In the genomic region with DNA sequence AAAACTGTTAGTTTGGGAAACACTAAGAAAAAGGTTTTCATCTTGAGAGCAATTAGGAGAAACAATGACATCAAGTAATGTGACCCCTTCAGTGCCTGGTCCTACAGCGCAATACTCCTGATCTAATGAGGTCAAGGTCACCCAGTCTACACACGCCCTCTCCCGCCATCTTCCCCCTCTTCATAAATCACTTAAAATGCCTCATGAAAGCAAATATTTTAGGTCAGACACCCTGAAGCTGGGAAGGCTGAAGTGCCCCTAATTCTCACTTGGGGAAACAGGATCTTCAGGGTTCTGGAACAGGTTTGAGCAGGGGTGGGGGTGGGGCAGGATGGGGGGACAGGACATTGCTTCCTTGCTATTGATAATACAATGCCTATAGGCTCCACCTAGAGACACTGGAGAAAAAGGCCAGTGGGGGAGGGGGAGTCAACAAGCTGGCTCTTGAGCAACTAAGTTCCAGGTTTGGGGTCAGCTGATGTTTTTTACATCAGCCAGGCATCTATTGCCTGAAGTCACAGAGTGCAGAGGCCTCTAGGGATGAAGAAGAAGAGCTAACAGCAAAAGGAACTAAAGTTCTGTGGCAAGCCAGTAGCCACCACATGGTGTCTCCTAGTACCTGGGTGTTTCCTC, we compare ENCODE assay signal across 27 mouse cellular contexts.
DNase-seq lines count a peak whose midpoint lies in the region; ATAC-seq and TF ChIP-seq lines count a peak whose summit lies in the region.
"Had no signal": no experiment of that assay in that cellular context is flagged by ENCODE, and none has a peak within 500 bp of the region (broad histone marks: within the 10 kb centered on the region; RNA-seq: fewer than 3 reads in every experiment).

No protein-coding gene starts in this region.

- H3K9me3 ChIP-seq in liver, postnatal 0 days (ENCODE audit: low read length) = no peaks in the 10 kb centered on the region
- no peaks in the 10 kb centered on the region for H3K9me3 ChIP-seq in liver, embryonic 12.5 days (replicated peaks)
- H3K9me3 ChIP-seq in ES-Bruce4 (replicated peaks; ENCODE audit: control insufficient read depth, insufficient read depth, low read length, poor library complexity, severe bottlenecking) = no peaks in the 10 kb centered on the region
- H3K9me3 ChIP-seq: embryonic facial prominence, embryonic 12.5 days; forebrain, embryonic 15.5 days; G1E; hindbrain, embryonic 15.5 days; limb, embryonic 12.5 days; lung, embryonic 15.5 days; midbrain, embryonic 12.5 days had no signal

- no peaks in the 10 kb centered on the region for H3K36me3 ChIP-seq in liver, postnatal 0 days (replicated peaks; ENCODE audit: insufficient read depth, low read length)
- no peaks in the 10 kb centered on the region for H3K36me3 ChIP-seq in liver, embryonic 12.5 days
- no peaks in the 10 kb centered on the region for H3K36me3 ChIP-seq in ES-Bruce4 (ENCODE audit: control insufficient read depth, insufficient read depth, low read length, poor library complexity, severe bottlenecking)
- H3K36me3 ChIP-seq: embryonic facial prominence, embryonic 12.5 days; forebrain, embryonic 15.5 days; G1E; hindbrain, embryonic 15.5 days; limb, embryonic 12.5 days; lung, embryonic 15.5 days; midbrain, embryonic 12.5 days had no signal

- peak; percentile 8; the same call in 1 of the 2 replicates for TF ChIP-seq CTCF in liver, postnatal 0 days (IDR thresholded peaks at IDR 0.05; ENCODE audit: low read depth)
- no peak for TF ChIP-seq CTCF in ES-Bruce4 (IDR thresholded peaks at IDR 0.05; ENCODE audit: low read depth, low read length)

- no peak overlapping the region for H3K9ac ChIP-seq in liver, postnatal 0 days (replicated peaks)
- H3K9ac ChIP-seq in liver, embryonic 12.5 days = no peak overlapping the region
- H3K9ac ChIP-seq in ES-Bruce4 (ENCODE audit: low read depth, poor library complexity, severe bottlenecking) = peak overlapping the region; percentile 55
- H3K9ac ChIP-seq: embryonic facial prominence, embryonic 12.5 days; forebrain, embryonic 15.5 days; hindbrain, embryonic 15.5 days; limb, embryonic 12.5 days; liver, embryonic 14.5 days; lung, embryonic 15.5 days; midbrain, embryonic 12.5 days had no signal

- DNase-seq in liver, postnatal 0 days = peak; percentile 61
- DNase-seq in MN1 (ENCODE audit: low spot score) = peak; percentile 35
- peak; percentile 53 for DNase-seq in forelimb bud, embryonic 11.5 days (ENCODE audit: low read depth, low spot score)
- no peak for DNase-seq in gastrocnemius, postnatal 10 days
- DNase-seq: adrenal gland, postnatal 25 days; cerebellum, adult 8-10 months; cerebellum, postnatal 36 days; gastrocnemius, adult 2 months; kidney, adult 2 months; kidney, postnatal 10 days; right cerebral cortex, postnatal 14 days; spleen, adult 18-20 months; thymus, postnatal 14 days had no signal

- 65% methylated on average over 3 of the region's 3 CpGs for WGBS in liver, postnatal 0 days (ENCODE audit: insufficient replicate concordance)
- WGBS in liver, embryonic 12.5 days (ENCODE audit: insufficient replicate concordance) = 62% methylated on average over 3 of the region's 3 CpGs

- 0 out of 2 replicates have a peak, but pooled peaks cover 2% of the 10 kb centered on the region for H3K4me1 ChIP-seq in liver, postnatal 0 days (ENCODE audit: insufficient read depth)
- H3K4me1 ChIP-seq in liver, embryonic 12.5 days = no peaks in the 10 kb centered on the region
- peaks cover 5% of the 10 kb centered on the region for H3K4me1 ChIP-seq in ES-Bruce4 (ENCODE audit: control insufficient read depth, insufficient read depth, low read length)

- H3K27me3 ChIP-seq in liver, postnatal 0 days (ENCODE audit: insufficient read depth, low read length) = no peaks in the 10 kb centered on the region
- H3K27me3 ChIP-seq in liver, embryonic 12.5 days (replicated peaks) = no peaks in the 10 kb centered on the region
- no peaks in the 10 kb centered on the region for H3K27me3 ChIP-seq in ES-Bruce4 (ENCODE audit: control insufficient read depth, insufficient read depth, low read length, poor library complexity, severe bottlenecking)
- H3K27me3 ChIP-seq: embryonic facial prominence, embryonic 12.5 days; forebrain, embryonic 15.5 days; hindbrain, embryonic 15.5 days; limb, embryonic 12.5 days; lung, embryonic 15.5 days; midbrain, embryonic 12.5 days had no signal

- TF ChIP-seq EP300 in liver, postnatal 0 days (IDR thresholded peaks at IDR 0.05; ENCODE audit: low read depth) = no peak
- TF ChIP-seq EP300 in ES-Bruce4 (IDR thresholded peaks at IDR 0.05; ENCODE audit: insufficient read depth, low read depth, low read length) = peak; percentile 71; the same call in 1 of the 2 replicates

- H3K4me2 ChIP-seq in liver, postnatal 0 days (ENCODE audit: low read depth, low read length) = no peak overlapping the region
- no peak overlapping the region for H3K4me2 ChIP-seq in liver, embryonic 12.5 days
- H3K4me2 ChIP-seq: lung, embryonic 15.5 days had no signal

- no peak overlapping the region for H3K4me3 ChIP-seq in liver, postnatal 0 days (ENCODE audit: low read depth, low read length)
- H3K4me3 ChIP-seq in liver, embryonic 12.5 days = no peak overlapping the region
- peak overlapping the region; percentile 63 for H3K4me3 ChIP-seq in ES-Bruce4 (ENCODE audit: low read depth, low read length)
- H3K4me3 ChIP-seq: embryonic facial prominence, embryonic 12.5 days; forebrain, embryonic 15.5 days; gastrocnemius, adult 2 months; hindbrain, embryonic 15.5 days; left cerebral cortex, adult 2 months; limb, embryonic 12.5 days; lung, embryonic 15.5 days; midbrain, embryonic 12.5 days had no signal

- no peak for TF ChIP-seq POLR2A in ES-Bruce4 (IDR thresholded peaks at IDR 0.05; ENCODE audit: insufficient read depth, low read length)

- H3K27ac ChIP-seq in liver, postnatal 0 days (ENCODE audit: low read depth) = no peak overlapping the region
- H3K27ac ChIP-seq in liver, embryonic 12.5 days = no peak overlapping the region
- H3K27ac ChIP-seq in ES-Bruce4 (ENCODE audit: insufficient read depth, low read length) = peak overlapping the region; percentile 95
- H3K27ac ChIP-seq: embryonic facial prominence, embryonic 12.5 days; forebrain, embryonic 15.5 days; gastrocnemius, adult 2 months; hindbrain, embryonic 15.5 days; left cerebral cortex, adult 2 months; limb, embryonic 12.5 days; liver, embryonic 14.5 days; lung, embryonic 15.5 days; macrophage; midbrain, embryonic 12.5 days had no signal

- peak; percentile 87 for ATAC-seq in liver, postnatal 0 days
- ATAC-seq in liver, embryonic 12.5 days = no peak
- ATAC-seq in monocyte, adult 5-6 weeks (replicated peaks; ENCODE audit: insufficient number of reproducible peaks, low FRiP score, low TSS enrichment, poor library complexity, severe bottlenecking) = no peak
- no peak for ATAC-seq in frontal cortex, adult (ENCODE audit: low TSS enrichment)
- ATAC-seq: forebrain, embryonic 15.5 days had no signal
